Mouse (Mus musculus): ENCODE data around the gene Nhlrc1.

Gene Nhlrc1

GRCm38 (mm10) chr13:46992516-46993273 lies 22.0 kb downstream of the Nhlrc1 start:
- no peak for TF ChIP-seq CTCF (conservative IDR thresholded peaks at IDR 0.05; ENCODE audit: low read length)
- TF ChIP-seq POU5F1 (IDR thresholded peaks at IDR 0.05; ENCODE audit: borderline replicate concordance, low read length): no peak
- Histone ChIP-seq H3K4me3 (replicated peaks; ENCODE audit: low read length) (no peak overlapping the region), H3K4me1 (replicated peaks; ENCODE audit: low read depth, low read length) (peaks cover 10% of the 10 kb centered on the region), H3K9me3 (ENCODE audit: low read length) (no peaks in the 10 kb centered on the region), H3K27me3 (ENCODE audit: insufficient read depth, low read length) (no peaks in the 10 kb centered on the region; the same call in 1 of the 2 replicates), H3K36me3 (ENCODE audit: insufficient read depth, low read length) (no peaks in the 10 kb centered on the region)

GRCm38 (mm10) chr13:46990376-46991011 lies 24.2 kb downstream of the Nhlrc1 start:
- Histone ChIP-seq H3K36me3 (ENCODE audit: insufficient read depth, low read length) (no peaks in the 10 kb centered on the region), H3K4me1 (replicated peaks; ENCODE audit: low read depth, low read length) (peaks cover 10% of the 10 kb centered on the region), H3K4me3 (replicated peaks; ENCODE audit: low read length) (no peak overlapping the region), H3K9me3 (ENCODE audit: low read length) (no peaks in the 10 kb centered on the region), H3K27me3 (ENCODE audit: insufficient read depth, low read length) (peaks cover 2% of the 10 kb centered on the region; the same call in 1 of the 2 replicates)
- TF ChIP-seq CTCF (conservative IDR thresholded peaks at IDR 0.05; ENCODE audit: low read length): no peak
- no peak for TF ChIP-seq POU5F1 (IDR thresholded peaks at IDR 0.05; ENCODE audit: borderline replicate concordance, low read length)
- TF ChIP-seq NANOG (IDR thresholded peaks at IDR 0.05; ENCODE audit: borderline replicate concordance, low read length): no peak

- Histone ChIP-seq H3K4me1 (replicated peaks; ENCODE audit: low read depth, low read length) (peaks cover 2% of the 10 kb centered on the region), H3K9me3 (ENCODE audit: low read length) (no peaks in the 10 kb centered on the region), H3K27me3 (ENCODE audit: insufficient read depth, low read length) (peaks cover 3% of the 10 kb centered on the region), H3K4me3 (replicated peaks; ENCODE audit: low read length) (no peak overlapping the region), H3K36me3 (ENCODE audit: insufficient read depth, low read length) (no peaks in the 10 kb centered on the region)
- TF ChIP-seq NANOG (IDR thresholded peaks at IDR 0.05; ENCODE audit: borderline replicate concordance, low read length): no peak
- no peak for TF ChIP-seq POU5F1 (IDR thresholded peaks at IDR 0.05; ENCODE audit: borderline replicate concordance, low read length)
- TF ChIP-seq CTCF (conservative IDR thresholded peaks at IDR 0.05; ENCODE audit: low read length): no peak
Measured at GRCm38 (mm10) chr13:46987941-46988340, 26.7 kb downstream of the Nhlrc1 start.

- peaks cover 10% of the 10 kb centered on the region for H3K27me3 ChIP-seq (ENCODE audit: insufficient read depth, low read length)
- no peaks in the 10 kb centered on the region for H3K36me3 ChIP-seq (ENCODE audit: insufficient read depth, low read length)
- TF ChIP-seq NANOG (IDR thresholded peaks at IDR 0.05; ENCODE audit: borderline replicate concordance, low read length) (no peak), CTCF (conservative IDR thresholded peaks at IDR 0.05; ENCODE audit: low read length) (no peak), POU5F1 (IDR thresholded peaks at IDR 0.05; ENCODE audit: borderline replicate concordance, low read length) (no peak)
- no peaks in the 10 kb centered on the region for H3K4me1 ChIP-seq (replicated peaks; ENCODE audit: low read depth, low read length)
- H3K9me3 ChIP-seq (ENCODE audit: low read length): no peaks in the 10 kb centered on the region
- no peak overlapping the region for H3K4me3 ChIP-seq (replicated peaks; ENCODE audit: low read length)
Measured at GRCm38 (mm10) chr13:46986208-46986607, 28.4 kb downstream of the Nhlrc1 start.

- Histone ChIP-seq H3K4me3 (replicated peaks; ENCODE audit: low read length) (no peak overlapping the region), H3K27me3 (ENCODE audit: insufficient read depth, low read length) (peaks cover 10% of the 10 kb centered on the region), H3K9me3 (ENCODE audit: low read length) (no peaks in the 10 kb centered on the region), H3K4me1 (replicated peaks; ENCODE audit: low read depth, low read length) (0 out of 2 replicates have a peak, but pooled peaks cover 4% of the 10 kb centered on the region), H3K36me3 (ENCODE audit: insufficient read depth, low read length) (no peaks in the 10 kb centered on the region)
- TF ChIP-seq POU5F1 (IDR thresholded peaks at IDR 0.05; ENCODE audit: borderline replicate concordance, low read length) (no peak), CTCF (conservative IDR thresholded peaks at IDR 0.05; ENCODE audit: low read length) (no peak), NANOG (IDR thresholded peaks at IDR 0.05; ENCODE audit: borderline replicate concordance, low read length) (no peak)
Measured at GRCm38 (mm10) chr13:46983878-46984277, 30.8 kb downstream of the Nhlrc1 start.

GRCm38 (mm10) chr13:46979836-46980490 lies 34.7 kb downstream of the Nhlrc1 start:
- TF ChIP-seq NANOG (IDR thresholded peaks at IDR 0.05; ENCODE audit: borderline replicate concordance, low read length): no peak
- no peak for TF ChIP-seq CTCF (conservative IDR thresholded peaks at IDR 0.05; ENCODE audit: low read length)
- TF ChIP-seq POU5F1 (IDR thresholded peaks at IDR 0.05; ENCODE audit: borderline replicate concordance, low read length): no peak
- H3K9me3 ChIP-seq (ENCODE audit: low read length): no peaks in the 10 kb centered on the region
- no peak overlapping the region for H3K4me3 ChIP-seq (replicated peaks; ENCODE audit: low read length)
- H3K4me1 ChIP-seq (replicated peaks; ENCODE audit: low read depth, low read length): peaks cover 18% of the 10 kb centered on the region
- peaks cover 8% of the 10 kb centered on the region for H3K27me3 ChIP-seq (ENCODE audit: insufficient read depth, low read length)
- H3K36me3 ChIP-seq (ENCODE audit: insufficient read depth, low read length): no peaks in the 10 kb centered on the region

- Histone ChIP-seq H3K27me3 (ENCODE audit: insufficient read depth, low read length) (no peaks in the 10 kb centered on the region), H3K36me3 (ENCODE audit: insufficient read depth, low read length) (no peaks in the 10 kb centered on the region), H3K4me1 (replicated peaks; ENCODE audit: low read depth, low read length) (peaks cover 31% of the 10 kb centered on the region), H3K9me3 (ENCODE audit: low read length) (no peaks in the 10 kb centered on the region), H3K4me3 (replicated peaks; ENCODE audit: low read length) (no peak overlapping the region)
- no peak for TF ChIP-seq NANOG (IDR thresholded peaks at IDR 0.05; ENCODE audit: borderline replicate concordance, low read length)
- no peak for TF ChIP-seq POU5F1 (IDR thresholded peaks at IDR 0.05; ENCODE audit: borderline replicate concordance, low read length)
- TF ChIP-seq CTCF (conservative IDR thresholded peaks at IDR 0.05; ENCODE audit: low read length): no peak
Measured at GRCm38 (mm10) chr13:46976532-46976931, 38.1 kb downstream of the Nhlrc1 start.

GRCm38 (mm10) chr13:46975930-46976329 lies 38.7 kb downstream of the Nhlrc1 start:
- Histone ChIP-seq H3K36me3 (ENCODE audit: insufficient read depth, low read length) (no peaks in the 10 kb centered on the region), H3K9me3 (ENCODE audit: low read length) (no peaks in the 10 kb centered on the region), H3K4me3 (replicated peaks; ENCODE audit: low read length) (no peak overlapping the region), H3K4me1 (replicated peaks; ENCODE audit: low read depth, low read length) (peaks cover 31% of the 10 kb centered on the region), H3K27me3 (ENCODE audit: insufficient read depth, low read length) (no peaks in the 10 kb centered on the region)
- TF ChIP-seq POU5F1 (IDR thresholded peaks at IDR 0.05; ENCODE audit: borderline replicate concordance, low read length) (no peak), CTCF (conservative IDR thresholded peaks at IDR 0.05; ENCODE audit: low read length) (no peak), NANOG (IDR thresholded peaks at IDR 0.05; ENCODE audit: borderline replicate concordance, low read length) (no peak)
